Mouse (Mus musculus): ENCODE measurements around the gene Cog5.

Cog5 gene

DNA sequence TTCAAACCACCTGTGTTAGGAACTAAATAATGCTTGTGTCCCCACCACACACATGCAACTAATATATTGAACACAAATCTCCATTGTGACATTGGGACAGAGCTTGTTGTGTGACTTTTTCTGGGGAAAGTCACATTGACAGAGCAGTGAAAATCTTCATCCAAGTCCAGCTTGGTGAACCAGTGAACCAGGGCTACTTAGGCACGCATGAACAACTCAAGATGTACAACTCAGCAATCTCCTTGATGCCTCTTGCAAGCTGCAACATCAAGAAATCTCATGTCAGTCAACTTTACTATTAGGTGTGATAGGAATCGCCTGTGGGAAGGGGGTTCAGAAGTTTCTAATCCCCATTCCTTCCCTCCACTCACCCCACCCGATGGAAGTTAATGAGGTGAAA lies 169.0 kb downstream of the Cog5 start:
- DNase-seq (ENCODE audit: low read depth), result no peak

DNA sequence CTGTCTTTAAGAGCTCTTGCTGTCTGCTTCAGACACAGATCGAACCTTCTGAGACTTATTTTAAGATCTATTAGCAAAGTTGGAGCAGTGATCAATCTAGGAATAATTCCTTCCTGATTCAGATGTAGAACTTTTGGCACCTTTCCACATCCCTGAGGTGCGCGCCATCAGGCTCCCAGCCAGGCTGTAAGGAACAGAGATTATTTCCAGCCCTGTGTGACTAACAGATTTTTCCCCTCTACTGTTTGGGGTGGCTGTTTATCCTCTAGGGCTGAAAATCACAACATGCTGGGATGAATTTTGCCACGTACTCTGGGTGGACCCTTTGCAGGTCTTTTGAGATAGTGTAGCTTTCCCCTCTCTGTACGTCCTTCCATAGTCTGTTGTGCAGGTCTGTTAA lies 170.2 kb downstream of the Cog5 start:
- no peak for DNase-seq (ENCODE audit: low read depth)

GRCm38 (mm10) chr12:31825821-31826220 lies 171.2 kb downstream of the Cog5 start:
- no peak for DNase-seq (ENCODE audit: low read depth)

DNA sequence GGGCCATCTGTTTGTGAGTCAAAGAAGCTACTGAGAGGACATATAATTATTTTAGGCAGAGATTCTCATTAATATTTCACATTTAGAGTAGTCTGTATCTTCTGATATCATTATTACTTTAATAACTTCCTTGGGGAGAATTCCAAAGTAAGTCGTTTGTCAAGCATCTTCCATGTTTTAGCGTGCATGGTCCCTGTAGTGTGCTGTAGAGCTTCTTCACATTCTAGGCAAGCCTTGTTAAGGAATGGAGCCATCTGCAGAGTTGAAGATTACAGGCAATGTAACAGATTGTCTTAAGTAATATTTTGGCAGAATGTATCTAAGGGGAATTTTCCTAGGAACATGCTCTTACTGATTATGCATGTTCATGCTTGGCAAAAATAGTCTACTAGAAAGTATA lies 171.8 kb downstream of the Cog5 start:
- no peak for DNase-seq (ENCODE audit: low read depth)

- DNase-seq (ENCODE audit: low read depth), result no peak
These were observed 180.8 kb downstream of the Cog5 start for GRCm38 (mm10) chr12:31835480-31835879.

- DNase-seq (ENCODE audit: low read depth), result no peak
These were observed 181.5 kb downstream of the Cog5 start for GRCm38 (mm10) chr12:31836211-31836610.

- DNase-seq (ENCODE audit: low read depth), result no peak
These were observed 183.9 kb downstream of the Cog5 start for GRCm38 (mm10) chr12:31838521-31838920.

DNA sequence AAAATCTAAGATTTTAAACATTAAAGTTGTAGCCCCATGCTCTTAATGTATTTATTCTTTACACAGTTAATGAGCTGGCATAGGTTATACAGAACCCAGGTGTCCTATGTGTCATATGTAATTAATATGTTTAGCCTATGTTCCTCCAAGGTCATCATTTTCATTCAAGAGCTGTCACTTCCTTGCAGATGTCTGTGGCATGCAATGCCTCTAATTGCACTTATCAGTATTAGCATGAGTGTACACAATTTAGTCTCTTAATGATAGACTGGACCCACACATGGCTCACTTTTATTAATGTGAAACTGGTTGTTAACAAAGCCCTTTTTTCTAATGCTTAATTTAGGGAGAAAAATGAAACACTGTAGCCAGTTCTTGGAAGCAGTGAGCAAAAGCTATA lies 184.6 kb downstream of the Cog5 start:
- DNase-seq (ENCODE audit: low read depth), result no peak

- DNase-seq (ENCODE audit: low read depth), result no peak
These were observed 191.4 kb downstream of the Cog5 start for GRCm38 (mm10) chr12:31846077-31846476.

GRCm38 (mm10) chr12:31848630-31849415 lies 194.2 kb downstream of the Cog5 start:
- no peak for DNase-seq (ENCODE audit: low read depth)

DNA sequence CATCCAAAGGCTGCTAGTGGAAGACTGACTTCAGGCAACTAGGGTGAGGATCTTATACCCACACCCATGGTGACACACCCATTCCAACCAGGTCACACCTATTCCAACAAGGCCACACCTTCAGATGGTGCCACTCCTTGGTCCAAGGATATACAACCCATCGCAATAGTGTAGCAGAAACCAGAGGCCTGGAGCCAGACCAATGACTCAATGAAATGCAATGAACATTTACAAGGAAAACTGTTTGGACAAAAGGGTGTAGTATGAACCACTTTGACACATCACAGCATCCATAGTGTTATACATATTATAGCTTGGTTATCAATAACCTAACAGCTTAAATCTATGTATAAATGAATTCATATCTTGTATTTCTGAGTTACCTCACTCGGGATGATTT lies 194.9 kb downstream of the Cog5 start:
- no peak for DNase-seq (ENCODE audit: low read depth)

DNA sequence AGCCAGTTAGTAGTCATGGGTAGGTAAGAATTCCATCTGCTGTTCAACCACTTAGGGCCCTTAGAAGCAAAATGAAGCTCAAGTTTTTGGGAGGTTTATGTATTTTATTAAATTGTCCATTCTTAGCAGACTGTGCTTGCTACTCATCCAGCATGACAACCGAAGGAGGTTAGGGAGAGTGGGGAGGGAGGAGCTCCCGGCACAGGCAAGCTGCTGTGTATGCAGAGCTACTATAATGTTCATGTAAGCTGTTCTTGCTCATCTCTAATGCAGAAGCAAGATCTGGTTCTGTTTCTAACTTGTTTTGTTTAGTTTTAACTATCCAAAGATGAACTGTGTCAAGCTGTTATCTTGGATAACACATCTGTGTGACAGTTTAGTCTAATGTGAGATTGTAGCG lies 199.4 kb downstream of the Cog5 start:
- DNase-seq (ENCODE audit: low read depth), result no peak

DNA sequence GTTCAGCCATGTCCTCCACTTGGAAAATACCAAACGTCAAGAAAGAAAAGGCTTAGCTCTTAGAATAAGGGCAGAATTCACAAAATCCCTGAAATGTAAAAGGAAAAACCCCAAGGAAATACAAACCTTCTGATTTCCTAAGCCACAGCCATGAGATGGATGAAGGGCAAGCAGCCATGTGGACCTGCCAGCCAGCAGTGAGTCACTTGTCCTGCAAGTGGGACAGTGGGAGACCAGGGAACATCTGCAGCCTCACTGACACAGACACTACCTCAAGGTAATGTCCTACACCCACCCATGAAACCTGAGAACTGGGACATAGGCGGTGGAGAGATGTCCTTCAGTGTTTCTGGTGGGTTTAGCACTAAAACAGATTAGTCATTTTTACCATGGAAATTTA lies 200.1 kb downstream of the Cog5 start:
- DNase-seq (ENCODE audit: low read depth), result no peak

- no peak for DNase-seq (ENCODE audit: low read depth)
These were observed 203.1 kb downstream of the Cog5 start for GRCm38 (mm10) chr12:31857784-31858183.

DNA sequence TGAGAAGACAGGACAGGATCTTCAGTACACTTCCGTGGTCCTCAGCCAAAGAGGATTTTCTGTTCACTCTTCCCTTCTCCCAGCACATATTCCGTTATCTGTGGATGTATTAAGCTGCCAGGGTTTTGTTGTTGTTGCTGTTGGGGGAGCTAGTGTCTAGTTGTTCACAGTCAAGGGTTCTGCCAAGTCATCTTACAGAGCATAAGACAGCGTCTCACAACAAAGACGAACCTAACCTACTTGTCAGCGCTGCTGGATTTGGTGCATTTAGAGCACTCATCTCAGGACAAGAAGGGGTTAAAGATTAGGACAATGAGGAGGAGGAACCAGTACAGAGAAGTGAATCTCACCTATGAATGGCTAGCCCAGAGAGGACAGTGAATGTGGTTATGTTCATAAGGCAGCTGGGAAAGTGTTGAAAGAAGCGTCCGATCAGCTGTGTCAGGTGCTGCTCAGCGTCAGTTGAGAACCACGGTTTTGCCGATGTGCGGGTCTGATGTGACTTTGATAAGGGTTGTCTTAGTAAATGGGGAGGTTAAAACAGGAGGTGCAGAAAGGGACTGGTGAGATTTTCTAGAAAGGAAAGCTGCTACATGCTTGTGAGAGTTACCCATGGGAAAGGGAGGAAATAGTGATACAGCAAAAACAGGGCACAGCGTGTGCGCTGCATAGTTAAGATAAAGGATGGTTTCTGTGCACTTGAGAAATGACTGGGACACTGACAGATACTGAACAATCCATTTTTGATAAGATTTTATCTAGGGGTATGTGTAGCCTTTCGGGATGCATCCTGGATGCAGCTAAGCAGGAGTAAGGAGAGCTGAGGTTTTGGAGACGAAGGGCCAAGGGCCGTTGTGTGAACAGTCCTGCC lies 208.2 kb downstream of the Cog5 start:
- peak; percentile 32 for DNase-seq (ENCODE audit: low read depth)

DNA sequence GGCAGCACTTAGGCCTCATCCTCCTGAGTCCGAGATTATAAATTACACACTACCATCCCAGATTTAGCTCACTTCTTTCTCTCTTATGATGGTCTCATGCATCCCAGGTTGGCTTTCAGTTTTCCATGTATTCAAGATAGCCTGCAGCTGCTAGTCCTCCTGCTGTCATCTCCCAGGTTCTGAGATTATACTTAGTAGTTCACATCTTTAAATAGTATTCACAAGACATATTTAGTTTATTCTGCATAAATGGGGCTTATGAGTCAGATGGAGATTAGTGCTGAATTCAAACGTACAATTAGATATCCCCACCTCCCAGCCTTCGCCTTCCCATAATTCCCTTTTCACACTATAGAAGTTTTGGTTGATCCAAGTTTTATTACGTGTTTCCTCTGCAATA lies 222.1 kb downstream of the Cog5 start:
- DNase-seq (ENCODE audit: low read depth), result no peak

GRCm38 (mm10) chr12:31882736-31883135 lies 228.1 kb downstream of the Cog5 start:
- no peak for DNase-seq (ENCODE audit: low read depth)

DNA sequence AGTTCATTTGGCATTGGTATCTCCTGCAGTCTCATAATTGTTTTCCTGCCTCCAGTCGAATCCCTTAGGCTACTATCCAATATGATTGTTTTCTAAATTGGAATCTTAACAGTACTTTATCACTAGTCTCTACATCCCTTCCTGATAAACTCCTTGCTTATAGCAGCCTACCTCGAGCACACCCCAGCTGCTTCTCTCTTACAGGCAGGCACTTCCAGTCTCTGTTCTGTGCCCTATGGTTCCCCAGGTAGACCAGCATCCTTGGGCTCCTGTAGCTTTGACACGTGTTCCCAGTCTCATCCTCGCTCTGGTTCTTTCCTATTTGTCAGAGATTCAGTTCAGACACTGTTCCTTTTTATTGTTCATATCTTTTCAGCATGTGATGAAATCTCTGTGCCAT lies 229.7 kb downstream of the Cog5 start:
- no peak for DNase-seq (ENCODE audit: low read depth)

DNA sequence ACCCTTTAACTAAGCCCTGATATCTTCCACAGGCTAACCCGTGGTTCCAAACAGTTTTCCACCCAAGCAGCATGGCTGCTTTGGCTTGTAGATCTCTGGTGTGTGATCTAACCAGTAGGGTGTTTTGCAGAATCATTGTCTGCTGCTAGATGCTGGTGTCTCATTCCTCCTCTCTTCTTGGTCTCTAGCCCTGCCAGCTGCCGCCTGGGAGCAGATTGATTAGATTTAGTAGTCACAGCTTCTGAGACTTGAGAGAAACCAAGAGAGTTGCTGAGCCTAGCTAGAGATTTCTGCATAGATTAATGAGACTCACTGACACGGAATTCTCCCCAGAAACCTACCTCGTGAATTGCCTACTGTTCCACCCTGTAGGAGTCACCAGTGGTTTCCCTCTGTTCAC lies 230.4 kb downstream of the Cog5 start:
- no peak for DNase-seq (ENCODE audit: low read depth)

DNA sequence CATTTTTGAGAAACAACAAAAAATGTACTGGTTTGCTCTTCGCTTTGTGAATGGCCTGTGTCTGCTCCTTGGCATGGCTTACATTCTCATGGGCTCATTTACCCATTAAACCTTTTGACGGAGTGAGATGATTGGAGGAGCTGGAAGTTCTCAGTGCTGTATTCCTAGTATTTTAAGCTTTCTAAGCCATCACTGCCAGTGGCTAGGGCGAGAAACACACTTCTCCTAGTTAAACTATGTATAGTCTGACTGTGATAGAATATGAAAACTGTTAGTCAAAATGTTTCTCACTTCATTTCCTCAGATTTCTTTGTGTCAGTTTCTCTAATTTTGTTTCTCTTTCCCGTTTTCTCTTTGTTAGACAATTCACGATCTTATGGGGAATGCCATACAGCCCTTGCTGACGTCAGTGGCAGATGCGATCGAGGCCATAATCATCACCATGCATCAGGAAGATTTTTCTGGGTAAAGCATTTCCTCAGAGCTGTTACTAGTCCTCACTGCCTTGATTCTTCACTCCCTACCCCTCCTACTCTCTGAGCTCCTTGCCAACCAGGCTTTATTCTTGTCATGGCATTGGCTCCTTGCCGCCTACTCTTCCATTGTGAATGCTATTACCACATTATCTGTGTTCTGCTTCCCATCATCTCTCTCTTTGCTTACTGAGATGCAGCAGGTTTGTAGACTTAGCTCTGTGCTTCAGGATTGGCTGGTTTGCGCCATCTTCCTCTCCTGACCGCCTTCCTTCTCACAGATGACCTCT lies 231.4 kb downstream of the Cog5 start:
- no peak for DNase-seq (ENCODE audit: low read depth)

DNA sequence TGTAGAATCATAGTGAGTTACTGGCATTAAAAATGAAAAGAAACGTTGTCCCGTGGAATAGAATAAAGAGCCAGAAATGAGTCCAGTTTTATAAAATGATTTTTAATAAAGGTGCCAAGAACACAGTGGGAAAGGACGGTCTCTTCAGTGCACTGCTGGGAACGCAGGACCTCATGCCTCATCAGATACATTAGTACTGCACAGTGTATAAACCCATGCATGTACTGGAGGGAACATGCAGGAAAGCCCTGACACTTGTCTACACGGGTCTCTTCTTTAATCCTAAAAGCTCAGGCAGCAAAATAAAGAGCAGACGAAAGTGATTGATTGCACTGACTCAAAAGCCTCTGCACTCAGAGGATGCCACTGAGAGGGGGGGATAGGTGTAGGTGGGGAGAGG lies 236.0 kb downstream of the Cog5 start:
- no peak for DNase-seq (ENCODE audit: low read depth)

DNA sequence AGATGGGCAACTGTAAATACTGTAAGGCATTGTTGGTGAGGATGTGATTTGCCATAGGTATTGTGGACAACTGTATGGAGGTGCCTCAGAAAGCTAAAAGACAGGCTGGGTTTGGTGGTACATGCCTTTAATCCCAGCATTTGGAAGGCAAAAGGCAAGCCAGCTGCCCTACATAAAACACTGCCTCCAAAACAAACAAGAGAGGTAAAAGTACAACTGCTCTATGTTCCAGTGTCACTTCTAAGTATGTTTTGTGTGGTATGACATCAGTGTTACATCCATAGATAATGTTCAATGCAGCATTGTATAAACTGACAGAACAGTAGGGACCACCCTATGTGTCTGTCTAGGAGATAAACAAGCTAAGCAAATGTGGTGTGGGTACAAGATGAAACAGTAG lies 237.4 kb downstream of the Cog5 start:
- DNase-seq (ENCODE audit: low read depth), result no peak

- DNase-seq (ENCODE audit: low read depth), result no peak
These were observed 238.1 kb downstream of the Cog5 start for GRCm38 (mm10) chr12:31892771-31893170.

All from c-Kit-positive CD71-positive TER-119-negative erythroid progenitor cells, embryonic 14.5 days (primary cell).